Mouse (Mus musculus): Measurements from ENCODE around the gene Amz1. TPM values are rescaled to one million over a fixed set of nuclear protein-coding genes. Genes with fewer than 3 reads are reported as not detected.

Amz1 gene
- polyA plus RNA-seq (2012; rRNA removed), result 17.6 and 19.1 TPM in 2 replicates

- Histone ChIP-seq H3K4me1 (ENCODE audit: control insufficient read depth, insufficient read depth, insufficient read length) (no peaks in the 10 kb centered on the region), H3K4me3 (ENCODE audit: extremely low read depth, insufficient read depth, insufficient read length) (no peak within 1 kb of the TSS), H3K36me3 (ENCODE audit: control insufficient read depth, insufficient read depth, low read length) (peaks cover 5% of the 10 kb centered on the region), H3K27me3 (ENCODE audit: control insufficient read depth, insufficient read depth, low read length) (no peaks in the 10 kb centered on the region), H3K27ac (ENCODE audit: insufficient read depth, low read length) (no peak within 1 kb of the TSS)
- WGBS, result 76% methylated on average over 13 of the region's 13 CpGs
- no peak for TF ChIP-seq POLR2A (IDR thresholded peaks at IDR 0.05; ENCODE audit: low read depth, low read length)
- no peak for TF ChIP-seq CTCF (IDR thresholded peaks at IDR 0.05; ENCODE audit: extremely low read depth, insufficient read depth, insufficient read length, insufficient replicate concordance)
- DNase-seq (ENCODE audit: low read depth in 1 of 2, low spot score in 2 of 2), result no peak
Observed at GRCm38 (mm10) chr5:140723822-140724221, at the start of gene Amz1. TSS of gene Amz1 (plus strand) at chr5:140724127.

- Histone ChIP-seq H3K36me3 (ENCODE audit: control insufficient read depth, insufficient read depth, low read length) (peaks cover 8% of the 10 kb centered on the region), H3K27ac (ENCODE audit: insufficient read depth, low read length) (no peak overlapping the region), H3K4me3 (ENCODE audit: extremely low read depth, insufficient read depth, insufficient read length) (no peak overlapping the region), H3K27me3 (ENCODE audit: control insufficient read depth, insufficient read depth, low read length) (no peaks in the 10 kb centered on the region), H3K4me1 (ENCODE audit: control insufficient read depth, insufficient read depth, insufficient read length) (peaks cover 2% of the 10 kb centered on the region; the same call in 1 of the 2 replicates)
- TF ChIP-seq CTCF (IDR thresholded peaks at IDR 0.05; ENCODE audit: extremely low read depth, insufficient read depth, insufficient read length, insufficient replicate concordance) (no peak), POLR2A (IDR thresholded peaks at IDR 0.05; ENCODE audit: low read depth, low read length) (no peak)
- 93% methylated on average over 11 of the region's 11 CpGs for WGBS
- no peak for DNase-seq (ENCODE audit: low read depth in 1 of 2, low spot score in 2 of 2)
Observed at GRCm38 (mm10) chr5:140675079-140675478, 48.8 kb upstream of the Amz1 start.

- 92% methylated on average over 11 of the region's 11 CpGs for WGBS
- Histone ChIP-seq H3K4me1 (ENCODE audit: control insufficient read depth, insufficient read depth, insufficient read length) (peaks cover 2% of the 10 kb centered on the region; the same call in 1 of the 2 replicates), H3K36me3 (ENCODE audit: control insufficient read depth, insufficient read depth, low read length) (peaks cover 6% of the 10 kb centered on the region), H3K4me3 (ENCODE audit: extremely low read depth, insufficient read depth, insufficient read length) (no peak overlapping the region), H3K27ac (ENCODE audit: insufficient read depth, low read length) (no peak overlapping the region), H3K27me3 (ENCODE audit: control insufficient read depth, insufficient read depth, low read length) (no peaks in the 10 kb centered on the region)
- no peak for DNase-seq (ENCODE audit: low read depth in 1 of 2, low spot score in 2 of 2)
- TF ChIP-seq CTCF (IDR thresholded peaks at IDR 0.05; ENCODE audit: extremely low read depth, insufficient read depth, insufficient read length, insufficient replicate concordance), result no peak
- TF ChIP-seq POLR2A (IDR thresholded peaks at IDR 0.05; ENCODE audit: low read depth, low read length), result no peak
Observed at GRCm38 (mm10) chr5:140675640-140676039, 48.3 kb upstream of the Amz1 start.

GRCm38 (mm10) chr5:140677137-140677536 is 46.8 kb upstream of the Amz1 start:
- Histone ChIP-seq H3K4me1 (ENCODE audit: control insufficient read depth, insufficient read depth, insufficient read length) (peaks cover 2% of the 10 kb centered on the region; the same call in 1 of the 2 replicates), H3K27ac (ENCODE audit: insufficient read depth, low read length) (no peak overlapping the region), H3K27me3 (ENCODE audit: control insufficient read depth, insufficient read depth, low read length) (no peaks in the 10 kb centered on the region), H3K36me3 (ENCODE audit: control insufficient read depth, insufficient read depth, low read length) (peaks cover 6% of the 10 kb centered on the region), H3K4me3 (ENCODE audit: extremely low read depth, insufficient read depth, insufficient read length) (no peak overlapping the region)
- DNase-seq (ENCODE audit: low read depth in 1 of 2, low spot score in 2 of 2), result peak in 1 of 2 experiments; percentile 50
- TF ChIP-seq CTCF (IDR thresholded peaks at IDR 0.05; ENCODE audit: extremely low read depth, insufficient read depth, insufficient read length, insufficient replicate concordance) (no peak), POLR2A (IDR thresholded peaks at IDR 0.05; ENCODE audit: low read depth, low read length) (no peak)
- 55% methylated on average over 6 of the region's 6 CpGs for WGBS

- Histone ChIP-seq H3K27me3 (ENCODE audit: control insufficient read depth, insufficient read depth, low read length) (no peaks in the 10 kb centered on the region), H3K36me3 (ENCODE audit: control insufficient read depth, insufficient read depth, low read length) (peaks cover 3% of the 10 kb centered on the region), H3K27ac (ENCODE audit: insufficient read depth, low read length) (no peak overlapping the region), H3K4me1 (ENCODE audit: control insufficient read depth, insufficient read depth, insufficient read length) (peaks cover 2% of the 10 kb centered on the region; the same call in 1 of the 2 replicates), H3K4me3 (ENCODE audit: extremely low read depth, insufficient read depth, insufficient read length) (no peak overlapping the region)
- 98% methylated on average over 6 of the region's 6 CpGs for WGBS
- TF ChIP-seq POLR2A (IDR thresholded peaks at IDR 0.05; ENCODE audit: low read depth, low read length), result no peak
- no peak for TF ChIP-seq CTCF (IDR thresholded peaks at IDR 0.05; ENCODE audit: extremely low read depth, insufficient read depth, insufficient read length, insufficient replicate concordance)
- no peak for DNase-seq (ENCODE audit: low read depth in 1 of 2, low spot score in 2 of 2)
Observed at GRCm38 (mm10) chr5:140680051-140680450, 43.9 kb upstream of the Amz1 start.

GRCm38 (mm10) chr5:140680950-140681349 is 43.0 kb upstream of the Amz1 start:
- no peaks in the 10 kb centered on the region for H3K27me3 ChIP-seq (ENCODE audit: control insufficient read depth, insufficient read depth, low read length)

GRCm38 (mm10) chr5:140682113-140682512 is 41.8 kb upstream of the Amz1 start:
- TF ChIP-seq CTCF (IDR thresholded peaks at IDR 0.05; ENCODE audit: extremely low read depth, insufficient read depth, insufficient read length, insufficient replicate concordance) (no peak), POLR2A (IDR thresholded peaks at IDR 0.05; ENCODE audit: low read depth, low read length) (no peak)
- H3K36me3 ChIP-seq (ENCODE audit: control insufficient read depth, insufficient read depth, low read length), result peaks cover 1% of the 10 kb centered on the region; the same call in 1 of the 2 replicates
- H3K4me1 ChIP-seq (ENCODE audit: control insufficient read depth, insufficient read depth, insufficient read length), result peaks cover 2% of the 10 kb centered on the region; the same call in 1 of the 2 replicates
- no peak overlapping the region for H3K27ac ChIP-seq (ENCODE audit: insufficient read depth, low read length)
- 84% methylated on average over 6 of the region's 6 CpGs for WGBS
- no peak overlapping the region for H3K4me3 ChIP-seq (ENCODE audit: extremely low read depth, insufficient read depth, insufficient read length)
- H3K27me3 ChIP-seq (ENCODE audit: control insufficient read depth, insufficient read depth, low read length), result no peaks in the 10 kb centered on the region
- no peak for DNase-seq (ENCODE audit: low read depth in 1 of 2, low spot score in 2 of 2)

More at GRCm38 (mm10) chr5:140680950-140681349, 43.0 kb upstream of the Amz1 start:
- TF ChIP-seq CTCF (IDR thresholded peaks at IDR 0.05; ENCODE audit: extremely low read depth, insufficient read depth, insufficient read length, insufficient replicate concordance), result no peak
- H3K4me3 ChIP-seq (ENCODE audit: extremely low read depth, insufficient read depth, insufficient read length), result no peak overlapping the region
- DNase-seq (ENCODE audit: low read depth in 1 of 2, low spot score in 2 of 2), result no peak
- H3K27ac ChIP-seq (ENCODE audit: insufficient read depth, low read length), result no peak overlapping the region
- WGBS, result 90% methylated on average over 1 of the region's 1 CpGs
- peaks cover 3% of the 10 kb centered on the region for H3K36me3 ChIP-seq (ENCODE audit: control insufficient read depth, insufficient read depth, low read length)
- peaks cover 2% of the 10 kb centered on the region; the same call in 1 of the 2 replicates for H3K4me1 ChIP-seq (ENCODE audit: control insufficient read depth, insufficient read depth, insufficient read length)
